Mouse (Mus musculus) layer of hippocampus, postnatal 36 days (tissue): ENCODE measurements around the gene 9430097D07Rik. TPM values are rescaled to one million over a fixed set of nuclear protein-coding genes. Genes with fewer than 3 reads are reported as not detected.

Source experiments
- DNase-seq, 2 experiments: peaks; one replicate each; pipeline ENCODE4 v3.0.0; 2022
- total RNA-seq, 2 experiments: library from RNA; stranded (reverse); gene quantifications; 2 replicates each; pipeline ENCODE4 v1.2.3; 2021

The 9430097D07Rik gene
- total RNA-seq, 2 experiments from 2014 or later = 0.37 to 1.0 TPM

DNA sequence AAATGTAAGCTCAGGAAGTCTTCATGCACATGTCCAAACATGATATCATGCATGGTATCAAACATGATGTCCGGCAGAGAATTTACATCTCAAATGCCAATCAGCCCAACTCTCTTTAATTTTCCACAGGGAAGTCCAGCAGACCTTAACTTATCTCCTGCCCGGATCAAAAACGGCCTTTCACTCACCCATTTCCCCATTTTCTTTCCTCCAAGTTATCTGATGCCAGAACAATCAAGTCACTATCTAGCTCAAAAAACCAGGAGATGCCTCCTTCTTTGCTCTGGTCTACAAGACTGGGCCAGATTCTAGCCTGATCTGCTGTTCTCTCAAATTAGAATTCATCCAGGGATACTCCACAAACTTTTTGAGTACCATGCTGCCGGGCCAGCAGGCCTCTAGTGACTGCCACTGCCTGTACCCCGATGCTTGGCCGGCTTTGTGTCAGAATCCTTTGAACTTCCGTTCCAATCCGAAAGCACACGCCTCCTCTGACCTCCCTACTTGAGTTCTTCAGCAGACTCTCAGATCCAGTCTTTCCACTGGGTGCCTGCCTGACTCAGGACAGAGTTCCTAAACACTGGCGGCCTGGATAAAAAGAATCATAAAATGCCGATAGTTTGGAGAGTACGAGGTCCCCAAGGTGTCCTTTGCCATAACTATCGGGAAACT, 41.3 kb downstream of the 9430097D07Rik start:
- DNase-seq = no peak

DNA sequence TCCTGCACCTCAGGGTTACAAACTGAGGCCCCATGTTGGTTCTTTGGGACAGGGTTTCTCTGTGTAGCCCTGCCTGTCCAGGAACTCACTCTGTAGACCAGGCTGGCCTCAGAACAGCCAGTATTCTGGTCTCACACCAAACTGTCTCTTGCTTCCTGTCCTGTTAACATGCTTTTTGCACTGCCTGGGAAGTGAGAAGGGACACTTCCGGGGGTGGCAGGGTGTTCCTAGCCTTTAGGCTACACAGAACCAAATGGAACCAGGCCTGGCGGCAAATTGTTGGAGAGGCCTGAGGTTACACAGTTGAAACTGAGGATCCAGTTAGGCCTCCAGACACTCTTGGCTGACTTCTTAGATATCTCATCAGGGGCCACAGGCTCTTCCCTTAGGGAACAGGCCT, 42.3 kb downstream of the 9430097D07Rik start:
- no peak for DNase-seq

GRCm38 (mm10) chr2:32530479-32530878, 45.0 kb downstream of the 9430097D07Rik start:
- no peak for DNase-seq

DNA sequence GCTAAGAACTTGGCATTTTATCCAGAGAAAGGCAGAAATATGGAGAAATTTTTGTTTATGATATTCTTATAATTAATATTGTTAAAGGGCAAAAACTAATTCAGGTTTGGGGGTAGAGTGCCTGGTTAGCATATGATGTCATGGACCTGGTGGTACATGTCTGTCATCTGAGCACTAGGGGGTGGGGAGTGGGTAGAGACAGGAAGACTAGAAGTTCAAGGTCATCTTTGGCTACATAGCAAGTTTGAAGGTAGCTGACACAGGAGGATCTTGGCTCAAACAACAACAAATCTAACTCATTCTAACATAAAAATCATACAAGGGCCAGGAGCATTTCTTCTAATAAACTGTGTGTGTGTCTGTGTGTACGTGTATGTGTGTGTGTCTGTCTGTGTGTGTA, 47.2 kb downstream of the 9430097D07Rik start:
- DNase-seq = no peak

- DNase-seq = no peak
Measured at GRCm38 (mm10) chr2:32527468-32527966, 48.0 kb downstream of the 9430097D07Rik start.

- DNase-seq = no peak
Measured at GRCm38 (mm10) chr2:32525816-32526215, 49.7 kb downstream of the 9430097D07Rik start.

GRCm38 (mm10) chr2:32524536-32525031, 50.9 kb downstream of the 9430097D07Rik start:
- DNase-seq = no peak

Other genes with a start within 250 kb of the 9430097D07Rik start
- gene Ciz1, start 223.4 kb downstream of the 9430097D07Rik start, total RNA-seq = 10 to 100 TPM; 69.8 to 94.5 TPM
- 1,000 to 10,000 TPM; 1,246 to 1,312 TPM for gene Dnm1, start 222.3 kb downstream of the 9430097D07Rik start, total RNA-seq
- gene 1110008P14Rik, start 193.7 kb downstream of the 9430097D07Rik start, total RNA-seq = 100 to 1,000 TPM; 160 to 170 TPM
- 10 to 100 TPM in 1 of 2 experiments, under 1 TPM in 1; 0.65 to 13.4 TPM for gene Lcn2, start 187.4 kb downstream of the 9430097D07Rik start, total RNA-seq
- 10 to 100 TPM; 37.1 to 37.7 TPM for gene Ptges2, start 179.8 kb downstream of the 9430097D07Rik start, total RNA-seq
- 1 to 10 TPM; 4.2 to 4.4 TPM for gene Naif1, start 125.2 kb downstream of the 9430097D07Rik start, total RNA-seq
- 10 to 100 TPM; 58.1 to 60.0 TPM for gene Slc25a25, start 124.2 kb downstream of the 9430097D07Rik start, total RNA-seq
- gene Fam102a, start 40.4 kb downstream of the 9430097D07Rik start, total RNA-seq = 10 to 100 TPM; 69.4 to 69.8 TPM
- 10 to 100 TPM; 69.1 to 81.8 TPM for gene Dpm2, start 4.8 kb downstream of the 9430097D07Rik start, total RNA-seq
- 1 to 10 TPM; 2.9 to 3.8 TPM for gene Pip5kl1, start 887 bp downstream of the 9430097D07Rik start, total RNA-seq
- gene St6galnac4, start 11.4 kb upstream of the 9430097D07Rik start, total RNA-seq = 10 to 100 TPM; 35.6 to 41.2 TPM
- gene St6galnac6, start 24.0 kb upstream of the 9430097D07Rik start, total RNA-seq = 100 to 1,000 TPM; 114 to 117 TPM
- gene Ak1, start 46.1 kb upstream of the 9430097D07Rik start, total RNA-seq = 100 to 1,000 TPM; 114 to 119 TPM
- 10 to 100 TPM; 18.9 to 19.2 TPM for gene Eng, start 70.9 kb upstream of the 9430097D07Rik start, total RNA-seq
- 10 to 100 TPM in 1 of 2 experiments, 1 to 10 TPM in 1; 9.3 to 11.0 TPM for gene Fpgs, start 128.5 kb upstream of the 9430097D07Rik start, total RNA-seq
- gene Cdk9, start 137.4 kb upstream of the 9430097D07Rik start, total RNA-seq = 100 to 1,000 TPM; 110 to 117 TPM
- 10 to 100 TPM; 18.7 to 19.1 TPM for gene Sh2d3c, start 145.4 kb upstream of the 9430097D07Rik start, total RNA-seq
- 1 to 10 TPM; 1.2 to 1.3 TPM for gene 6330409D20Rik, start 165.3 kb upstream of the 9430097D07Rik start, total RNA-seq
- gene Tor2a, start 181.6 kb upstream of the 9430097D07Rik start, total RNA-seq = 10 to 100 TPM; 30.0 to 31.6 TPM
- gene Ttc16, start 199.9 kb upstream of the 9430097D07Rik start, total RNA-seq = 1 to 10 TPM in 1 of 2 experiments, under 1 TPM in 1; 0.85 to 1.1 TPM
- 1 to 10 TPM; 5.2 to 6.9 TPM for gene Ptrh1, start 200.1 kb upstream of the 9430097D07Rik start, total RNA-seq
- under 1 TPM; 0.43 to 0.72 TPM for gene Cfap157, start 208.7 kb upstream of the 9430097D07Rik start, total RNA-seq